Mouse (Mus musculus) lung, postnatal 36 days (tissue): ENCODE data around the gene Cxcr6.

ENCODE experiments used
- DNase-seq: peaks from one replicate; pipeline ENCODE4 v3.0.0; 2022; ENCODE audit warnings: mixed read lengths

Gene Cxcr6

DNA sequence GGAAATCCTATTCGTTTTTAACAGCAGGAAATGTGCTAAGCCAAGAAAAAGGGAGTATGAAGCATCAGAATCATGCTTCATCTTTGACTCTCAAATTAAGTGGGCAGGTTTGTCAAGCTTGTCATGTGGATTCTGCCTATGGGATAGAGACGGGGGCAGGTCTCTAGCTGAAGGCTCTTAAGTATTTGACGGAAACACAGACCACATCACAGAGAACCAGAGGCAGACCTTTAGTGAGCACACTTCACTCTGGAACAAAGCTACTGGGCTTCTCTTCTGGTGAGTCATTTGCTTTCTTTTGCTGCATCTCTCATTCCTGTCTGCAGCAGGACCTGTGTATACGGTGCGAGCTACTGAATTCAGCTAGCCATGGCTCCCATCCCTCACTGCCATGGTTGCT, at the start of gene Cxcr6:
TSS of gene Cxcr6 (plus strand) at position 209 of the 400 bp plus-strand sequence.
- no peak for DNase-seq

DNA sequence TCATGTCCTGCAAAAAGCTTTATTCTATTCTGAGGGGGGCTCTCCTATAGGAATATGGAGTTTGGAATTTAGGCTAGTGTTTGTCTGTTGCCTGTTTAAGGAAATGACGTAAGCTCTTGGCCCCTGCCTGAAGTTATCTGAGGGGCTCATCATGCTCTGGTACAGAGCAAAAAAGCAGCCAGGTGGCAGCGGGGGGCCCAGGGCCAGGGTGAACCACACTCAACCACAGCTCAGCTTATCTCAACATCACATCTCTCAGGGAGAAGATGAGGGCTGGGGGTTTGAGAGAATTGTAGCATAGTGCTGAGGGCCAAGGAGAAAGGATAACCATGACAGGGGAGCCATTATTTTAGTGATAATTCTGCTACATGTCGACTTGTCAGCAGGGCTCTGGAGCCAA, 49.5 kb upstream of the Cxcr6 start:
- DNase-seq = no peak

DNA sequence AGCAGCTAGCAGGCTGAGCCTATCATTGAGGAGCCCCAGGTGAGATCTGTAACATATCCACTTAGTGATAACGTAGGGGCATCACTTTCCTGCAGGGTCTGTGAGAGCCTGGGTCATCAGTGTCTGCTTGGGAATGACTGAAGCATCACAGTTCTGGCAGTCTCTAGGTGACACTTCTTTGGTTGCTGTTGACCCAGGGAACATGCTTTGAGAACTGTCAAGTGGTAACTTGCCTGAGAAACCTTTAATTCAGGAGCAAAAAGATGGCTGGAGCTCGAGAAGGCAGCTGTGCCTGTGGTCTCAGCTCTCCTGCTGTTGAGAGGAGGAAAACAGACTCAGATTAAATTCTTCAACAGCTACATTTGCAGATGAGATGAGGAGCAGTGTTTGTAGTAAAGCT, 48.9 kb upstream of the Cxcr6 start:
- DNase-seq = no peak

- DNase-seq = no peak
Observed at GRCm38 (mm10) chr9:123758156-123758555, 48.1 kb upstream of the Cxcr6 start.

GRCm38 (mm10) chr9:123758645-123759044, 47.6 kb upstream of the Cxcr6 start:
- DNase-seq = no peak

- no peak for DNase-seq
Observed at GRCm38 (mm10) chr9:123760806-123761205, 45.5 kb upstream of the Cxcr6 start.

GRCm38 (mm10) chr9:123762886-123763285, 43.4 kb upstream of the Cxcr6 start:
- DNase-seq = peak; percentile 21

- DNase-seq = no peak
Observed at GRCm38 (mm10) chr9:123763771-123764170, 42.5 kb upstream of the Cxcr6 start.

GRCm38 (mm10) chr9:123766996-123767395, 39.3 kb upstream of the Cxcr6 start:
- no peak for DNase-seq

- DNase-seq = no peak
Observed at GRCm38 (mm10) chr9:123768443-123768842, 37.8 kb upstream of the Cxcr6 start.

GRCm38 (mm10) chr9:123769532-123769931, 36.7 kb upstream of the Cxcr6 start:
- peak; percentile 15 for DNase-seq

GRCm38 (mm10) chr9:123773299-123773698, 33.0 kb upstream of the Cxcr6 start:
- peak; percentile 39 for DNase-seq

DNA sequence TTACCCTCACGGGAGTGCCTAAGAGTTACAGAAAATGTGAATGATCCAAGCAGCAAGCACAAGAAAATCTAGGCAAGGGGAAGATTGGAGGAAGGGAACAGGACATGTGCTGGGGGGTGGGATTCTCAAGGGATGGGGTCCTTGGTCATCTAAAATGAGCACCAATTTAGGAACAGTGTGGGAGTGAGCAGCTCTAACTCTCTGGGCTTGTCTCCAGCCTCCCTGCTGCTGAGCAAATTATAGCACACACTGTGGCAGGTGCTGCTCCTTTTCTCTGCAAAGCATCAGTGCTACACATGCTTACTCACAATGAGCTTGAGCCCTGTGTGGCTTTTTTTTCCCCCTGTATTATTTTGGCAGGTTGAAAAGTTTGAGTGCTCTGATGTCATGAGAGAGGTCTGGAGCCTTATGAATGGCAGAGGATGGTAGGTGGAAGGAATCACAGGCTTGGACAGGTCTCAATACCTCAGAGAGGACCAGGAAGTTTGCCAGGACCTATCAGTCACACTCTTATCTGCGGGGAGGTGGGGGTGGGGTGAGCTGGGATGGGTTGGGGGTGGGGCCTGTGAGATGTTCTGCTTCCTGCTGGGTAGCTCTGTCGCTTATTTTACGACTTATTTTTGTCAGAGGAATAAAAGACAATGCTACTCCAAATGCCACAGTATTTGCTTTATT, 17.3 kb upstream of the Cxcr6 start:
- no peak for DNase-seq

- peak; percentile 63 for DNase-seq
Observed at GRCm38 (mm10) chr9:123796174-123796573, 10.1 kb upstream of the Cxcr6 start.

DNA sequence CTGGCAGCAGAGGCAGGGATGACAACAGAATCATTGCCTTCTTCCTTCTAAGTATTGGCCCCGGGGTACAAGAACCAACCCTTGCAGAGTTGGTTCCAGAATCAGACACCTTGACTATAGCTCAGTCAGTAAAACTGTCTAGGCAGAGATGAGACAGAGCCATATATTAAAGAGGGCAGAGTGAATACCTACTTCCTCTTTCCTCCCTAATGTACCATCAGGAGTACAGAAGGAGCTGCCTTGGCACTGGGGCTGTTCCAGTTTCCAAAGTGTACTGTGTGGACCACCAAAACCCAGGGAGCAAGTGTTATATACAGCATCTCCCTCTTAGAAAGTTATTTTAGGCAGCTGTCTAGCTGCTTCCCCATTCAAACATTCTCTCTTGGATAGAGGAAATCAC, 4.7 kb upstream of the Cxcr6 start:
- no peak for DNase-seq

DNA sequence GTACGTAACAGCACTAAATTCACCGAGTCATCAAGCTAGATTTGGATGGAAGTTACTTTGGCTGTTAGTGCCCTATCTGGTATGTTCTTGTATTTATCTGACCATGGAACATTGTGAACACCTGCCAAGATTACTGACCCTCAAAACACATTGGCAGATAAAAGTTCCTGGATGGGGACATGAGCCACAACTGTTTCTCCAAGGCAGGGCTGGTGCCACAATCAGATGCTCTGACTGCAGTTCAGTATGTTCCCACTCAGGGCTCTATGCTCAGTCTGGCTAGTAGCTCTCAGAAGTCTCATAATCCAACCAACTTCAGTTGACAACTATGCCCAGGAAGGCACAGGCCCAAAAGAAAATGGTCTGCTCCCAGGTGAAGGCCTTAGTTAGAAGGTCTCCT, 3.9 kb upstream of the Cxcr6 start:
- no peak for DNase-seq

DNA sequence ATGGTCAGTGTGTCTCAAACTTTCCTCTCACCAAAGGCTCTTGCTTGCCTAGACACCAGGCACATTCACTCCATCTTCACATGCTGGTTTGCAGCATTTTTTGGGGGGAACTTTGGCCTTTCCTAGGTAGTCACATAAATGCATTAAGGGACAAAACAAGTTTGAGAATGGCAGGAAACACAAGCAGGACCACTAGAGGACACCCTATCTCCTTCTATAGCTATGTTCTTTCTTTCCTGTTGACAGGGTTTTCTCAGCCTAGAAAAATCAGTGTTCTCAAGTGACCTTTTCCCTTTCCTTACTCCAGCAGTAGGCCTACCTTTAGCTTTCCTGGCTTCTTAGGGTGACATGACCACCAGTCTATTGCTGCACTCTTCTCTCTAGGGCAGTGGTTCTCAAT, 3.4 kb upstream of the Cxcr6 start:
- DNase-seq = no peak

- DNase-seq = no peak
Observed at GRCm38 (mm10) chr9:123805241-123805640, 1.0 kb upstream of the Cxcr6 start.

GRCm38 (mm10) chr9:123808583-123808982, 2.3 kb downstream of the Cxcr6 start:
- DNase-seq = no peak

DNA sequence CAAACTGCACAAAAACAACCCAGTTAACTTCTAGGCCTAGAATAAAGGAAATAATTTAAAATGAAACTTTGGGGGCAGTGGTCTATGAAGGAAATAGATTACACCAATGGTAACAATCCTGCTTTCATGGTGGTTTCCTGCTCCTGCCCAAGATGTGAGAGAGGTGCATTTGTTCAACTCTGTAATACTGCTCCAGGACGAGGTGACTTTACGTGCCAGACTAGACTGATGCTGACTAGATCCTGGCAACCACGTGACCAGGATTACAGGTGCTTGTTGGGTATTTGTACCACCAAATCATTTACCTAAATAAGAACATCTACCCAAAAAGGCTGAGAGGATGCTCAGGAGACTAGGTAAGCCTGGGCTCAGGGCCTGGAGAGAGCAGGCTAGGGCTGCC, 5.6 kb downstream of the Cxcr6 start:
- DNase-seq = no peak

DNA sequence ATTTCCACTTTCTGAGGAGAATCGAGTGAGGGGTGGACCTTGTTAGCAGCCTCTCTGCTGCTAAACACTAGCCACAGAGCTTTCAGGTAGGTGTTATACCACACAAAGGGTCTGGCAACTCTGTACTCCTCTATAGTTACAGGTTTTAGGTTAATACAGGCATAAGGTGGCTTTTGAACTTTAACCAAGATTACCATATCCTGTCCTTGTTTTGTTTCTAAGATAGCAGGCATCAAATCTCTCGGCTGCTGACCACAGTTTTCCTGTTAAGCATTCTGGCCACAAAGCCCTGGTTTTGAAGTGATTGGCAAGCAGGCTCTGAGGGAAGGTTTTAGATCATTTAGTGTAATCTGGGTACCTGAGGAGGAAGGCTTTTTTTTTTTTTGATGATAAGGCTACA, 8.1 kb downstream of the Cxcr6 start:
- DNase-seq = no peak

- DNase-seq = no peak
Observed at GRCm38 (mm10) chr9:123814821-123815220, 8.5 kb downstream of the Cxcr6 start.

GRCm38 (mm10) chr9:123815444-123815843, 9.2 kb downstream of the Cxcr6 start:
- DNase-seq = no peak

DNA sequence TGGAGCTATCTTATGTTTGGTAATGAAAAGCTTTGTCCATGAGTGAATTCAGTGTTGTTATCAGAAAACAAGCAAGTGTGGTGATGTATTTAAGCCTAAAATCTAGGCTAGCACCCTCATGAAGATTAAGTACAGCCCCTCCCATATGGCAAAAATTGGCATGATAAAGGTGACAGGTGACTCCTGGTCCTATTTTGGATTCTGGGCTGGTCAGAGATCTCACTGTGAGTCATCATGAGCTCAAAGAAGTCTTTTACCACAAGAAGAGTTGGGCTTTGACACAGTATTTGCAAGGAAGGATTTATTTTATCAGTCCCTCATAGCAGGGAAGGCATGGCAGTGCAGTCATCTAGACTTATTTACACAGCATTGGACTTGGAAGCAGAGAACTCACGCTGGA, 9.7 kb downstream of the Cxcr6 start:
- no peak for DNase-seq

GRCm38 (mm10) chr9:123818601-123819000, 12.3 kb downstream of the Cxcr6 start:
- no peak for DNase-seq
